Mouse (Mus musculus) frontal cortex, postnatal 10 days (tissue): Measurements from ENCODE around the gene Sympk.
A peak's percentile ranks its signal among the peaks of the same experiment; 100 is the strongest.

Source experiments
- DNase-seq, 2 experiments: peaks; one replicate each; pipeline ENCODE4 v3.0.0; 2022; ENCODE audit warnings: low spot score in 2 of 2, mixed read lengths in 1 of 2

Sympk gene

DNA sequence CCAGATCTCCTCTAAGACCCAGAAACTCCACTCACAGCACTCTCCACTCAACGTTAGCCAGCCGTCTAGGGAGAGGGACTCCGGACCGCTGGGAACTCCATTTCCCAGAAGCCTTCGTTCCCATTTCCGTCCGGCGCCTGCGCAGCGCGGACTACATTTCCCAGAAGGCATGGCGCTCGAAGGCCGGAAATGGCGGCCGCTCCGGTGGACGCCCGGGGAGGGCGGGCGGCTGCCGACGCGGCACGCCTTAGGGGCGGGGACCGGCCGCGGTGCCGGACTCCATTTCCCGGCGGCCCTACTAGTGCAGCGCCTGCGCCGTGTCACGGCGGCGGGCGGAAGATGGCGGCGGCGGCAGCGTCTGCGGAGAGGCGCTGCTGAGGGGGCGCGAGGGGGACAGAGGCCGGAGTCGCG lies at the start of gene Sympk:
Sympk (plus strand) TSS at position 282 of the 411 bp plus-strand sequence.
- peak; percentile 91 to 95 for DNase-seq

- no peak for DNase-seq
Measured at GRCm38 (mm10) chr7:18978381-18978780, 45.8 kb upstream of the Sympk start.

DNA sequence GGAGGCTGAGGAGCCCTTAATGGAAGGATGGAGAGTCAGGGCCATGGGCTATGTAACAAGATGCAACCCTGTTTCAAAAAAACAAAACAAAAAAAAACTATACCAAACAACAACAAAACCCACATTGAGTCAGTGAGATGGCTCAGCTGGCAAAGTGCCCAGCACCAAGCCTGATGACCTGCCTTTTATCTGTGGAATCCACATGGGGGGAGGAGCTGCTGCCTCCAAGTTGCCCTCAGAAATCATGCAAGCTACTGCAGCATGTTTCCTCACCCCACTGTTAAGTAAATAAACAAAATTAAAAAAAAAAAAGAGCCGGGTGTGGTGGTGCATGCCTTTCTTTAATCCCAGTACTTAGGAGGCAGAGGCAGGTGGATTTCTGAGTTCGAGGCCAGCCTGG lies 37.7 kb upstream of the Sympk start:
- DNase-seq: no peak

DNA sequence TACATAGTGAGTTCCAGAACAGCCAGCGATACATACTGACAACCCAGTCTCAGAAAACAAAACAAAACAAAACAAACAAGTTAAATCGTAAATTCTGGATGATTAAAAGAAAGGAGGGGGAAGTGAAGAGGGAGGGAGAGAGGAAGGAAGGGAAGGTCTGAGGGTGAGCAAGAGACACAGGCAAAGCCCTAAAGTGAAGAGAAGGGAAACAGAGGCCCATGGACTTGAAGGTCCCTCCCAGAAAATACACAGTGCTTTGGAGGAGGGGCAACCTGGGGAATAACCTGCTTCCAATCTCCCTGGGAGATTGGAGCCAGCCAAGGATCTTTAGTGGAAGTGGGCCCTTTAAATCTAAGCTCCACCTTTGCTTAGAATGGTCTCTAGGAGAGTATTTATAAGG lies 37.1 kb upstream of the Sympk start, which contains the start of gene Nanos2:
Nanos2 (plus strand) TSS at position 301 of the 400 bp plus-strand sequence.
- DNase-seq: no peak

GRCm38 (mm10) chr7:18987747-18988146 lies 36.4 kb upstream of the Sympk start:
- no peak for DNase-seq

DNA sequence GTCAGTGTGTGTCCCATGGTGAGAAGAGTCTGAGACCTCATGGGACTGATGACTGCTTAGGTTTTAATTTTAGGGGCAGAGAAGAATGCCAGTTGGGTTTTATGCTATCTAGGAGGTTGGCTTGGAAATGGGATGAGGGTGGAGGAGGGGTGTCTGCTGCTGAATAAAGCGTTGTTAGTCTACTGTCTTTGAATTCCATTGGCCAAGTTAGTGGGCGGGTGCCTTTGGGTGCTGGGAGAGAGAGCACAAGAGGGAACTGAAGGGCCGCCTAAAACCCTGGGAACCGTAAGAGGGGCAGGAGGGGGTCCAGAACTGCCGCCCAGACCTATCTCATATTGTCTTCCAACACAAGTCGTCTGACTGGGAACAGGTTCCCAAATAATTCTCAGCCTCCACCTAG lies 35.4 kb upstream of the Sympk start:
- no peak for DNase-seq

DNA sequence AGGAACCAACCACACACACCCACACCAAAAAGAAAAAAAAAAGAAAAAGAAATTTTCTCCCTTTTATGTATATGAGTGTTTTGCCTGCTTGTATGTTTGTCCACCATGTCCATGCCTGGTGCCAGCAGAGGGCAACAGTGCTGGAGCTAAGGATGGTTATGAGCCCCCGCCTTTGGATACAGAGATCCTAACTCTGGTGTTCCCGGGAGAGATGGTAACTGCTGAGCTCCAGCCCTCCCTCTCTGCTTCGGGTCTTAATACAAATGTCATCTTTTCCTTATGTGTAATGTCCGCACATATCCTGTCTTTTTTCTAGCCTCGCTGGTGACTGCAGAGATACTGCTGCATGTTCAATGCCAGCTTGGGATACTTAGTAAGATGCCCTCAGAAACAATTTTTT lies 34.2 kb upstream of the Sympk start:
- DNase-seq: peak in 1 of 2 experiments; percentile 53

DNA sequence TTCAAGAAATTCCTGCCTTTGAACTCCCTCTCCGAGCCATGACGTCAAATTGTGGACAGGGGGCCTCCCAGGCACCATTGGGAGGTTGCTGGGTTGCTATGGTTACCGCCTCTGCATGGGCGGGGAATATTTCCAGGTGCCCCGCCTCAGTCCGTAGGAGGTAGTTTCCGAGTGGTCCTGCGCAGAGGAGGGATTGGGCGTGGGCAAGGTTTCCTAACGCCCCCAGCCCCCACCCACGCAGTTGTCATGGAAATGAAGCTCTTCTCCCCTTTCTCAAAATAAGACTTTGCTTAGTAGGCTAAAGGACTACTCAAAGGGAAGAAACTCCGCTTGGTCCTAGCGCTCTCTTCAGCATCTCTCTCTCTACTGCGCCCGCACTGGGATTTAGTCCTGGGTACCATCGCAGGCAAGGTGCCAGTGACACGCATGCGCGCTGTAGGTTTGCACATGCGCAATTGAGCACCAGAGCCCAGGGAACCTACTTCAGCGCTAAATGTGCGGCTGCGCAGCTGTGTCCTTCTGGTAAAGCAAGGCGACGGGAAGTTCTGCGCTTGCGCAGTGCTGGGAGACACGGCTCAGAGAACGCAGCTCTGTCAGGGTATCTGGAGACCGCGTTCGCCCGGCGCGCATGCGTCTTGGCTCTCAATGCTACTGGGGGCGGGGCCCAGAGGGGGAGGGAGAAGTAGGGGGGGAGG lies 33.4 kb upstream of the Sympk start, which contains the start of gene Mypop:
Mypop (plus strand) TSS at position 645 of the 695 bp plus-strand sequence.
- DNase-seq: peak; percentile 100

- no peak for DNase-seq
Measured at GRCm38 (mm10) chr7:18991660-18992293, 32.4 kb upstream of the Sympk start.

GRCm38 (mm10) chr7:18992294-18992675 lies 31.9 kb upstream of the Sympk start:
- peak in 1 of 2 experiments; percentile 47 for DNase-seq

DNA sequence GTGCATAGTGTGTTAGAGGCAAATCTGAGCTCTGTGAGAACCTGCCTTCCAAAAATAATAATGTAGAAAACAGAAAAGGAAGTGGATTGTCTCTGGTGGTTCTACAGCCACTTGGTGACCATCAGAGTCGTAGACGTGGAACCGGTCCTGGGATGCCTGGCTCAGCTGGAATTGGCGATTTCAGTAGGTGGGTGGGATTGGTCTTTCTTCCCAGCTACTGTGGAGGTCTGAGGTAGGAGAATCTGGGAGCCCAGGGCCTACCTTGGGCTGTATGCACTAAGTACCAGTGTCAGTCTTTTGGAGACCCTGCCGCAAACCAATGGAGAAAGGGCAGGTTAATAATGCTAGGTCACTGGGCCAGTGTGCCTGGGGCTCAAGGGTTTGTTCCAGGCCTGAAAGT lies 31.1 kb upstream of the Sympk start:
- no peak for DNase-seq

GRCm38 (mm10) chr7:18998835-18999234 lies 25.3 kb upstream of the Sympk start:
- no peak for DNase-seq

- no peak for DNase-seq
Measured at GRCm38 (mm10) chr7:19000421-19000820, 23.8 kb upstream of the Sympk start.

DNA sequence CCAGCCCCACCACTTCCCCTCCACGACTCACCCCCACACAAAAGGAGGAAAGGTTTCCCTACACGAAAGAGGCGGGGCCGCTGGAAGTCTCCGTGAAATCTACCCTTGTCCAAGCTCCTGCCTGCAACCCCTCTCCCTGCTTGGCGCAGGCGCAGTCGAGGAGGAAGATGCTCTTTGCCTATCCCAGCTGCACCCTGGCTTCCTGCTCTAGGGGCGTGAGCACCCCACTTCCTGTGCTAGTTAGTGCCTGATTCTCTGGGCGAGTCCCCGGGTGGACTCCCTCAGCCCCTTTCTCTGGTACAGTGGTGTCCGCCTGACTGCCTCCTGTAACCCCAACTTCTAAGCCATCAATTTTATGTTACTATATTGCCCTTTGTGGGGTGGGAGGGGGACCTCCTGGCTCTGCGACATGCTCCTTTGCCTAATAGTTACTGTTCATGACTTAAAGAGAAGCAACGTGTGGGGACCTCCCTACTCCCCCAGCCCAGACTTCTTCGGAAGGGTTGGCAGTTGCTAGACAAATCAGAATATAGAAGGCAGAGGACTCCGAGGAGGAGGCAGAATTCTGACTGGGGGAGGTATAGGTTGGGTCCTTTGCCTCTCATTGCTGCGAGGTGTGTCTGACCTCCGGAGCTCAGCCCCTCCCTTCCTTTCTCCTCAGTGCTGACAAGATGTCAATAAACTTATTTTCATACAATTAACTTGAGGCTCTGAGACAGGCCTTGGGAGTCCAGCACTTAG lies 22.9 kb upstream of the Sympk start:
- DNase-seq: no peak

DNA sequence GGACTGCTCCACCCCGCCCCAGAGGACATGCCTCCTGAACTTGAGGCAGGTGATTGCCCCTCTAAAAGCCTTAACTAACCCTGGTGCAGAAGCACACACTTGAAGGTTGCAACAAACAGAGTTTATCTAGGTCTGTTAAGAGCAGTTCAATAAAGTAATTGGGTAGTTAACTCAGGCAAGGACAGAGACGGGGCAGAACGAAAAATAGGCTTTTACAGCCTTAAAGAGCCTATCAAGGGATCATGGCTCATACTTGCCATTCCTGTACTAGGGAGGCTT lies 22.4 kb upstream of the Sympk start:
- no peak for DNase-seq

GRCm38 (mm10) chr7:19002115-19002514 lies 22.1 kb upstream of the Sympk start:
- no peak for DNase-seq

DNA sequence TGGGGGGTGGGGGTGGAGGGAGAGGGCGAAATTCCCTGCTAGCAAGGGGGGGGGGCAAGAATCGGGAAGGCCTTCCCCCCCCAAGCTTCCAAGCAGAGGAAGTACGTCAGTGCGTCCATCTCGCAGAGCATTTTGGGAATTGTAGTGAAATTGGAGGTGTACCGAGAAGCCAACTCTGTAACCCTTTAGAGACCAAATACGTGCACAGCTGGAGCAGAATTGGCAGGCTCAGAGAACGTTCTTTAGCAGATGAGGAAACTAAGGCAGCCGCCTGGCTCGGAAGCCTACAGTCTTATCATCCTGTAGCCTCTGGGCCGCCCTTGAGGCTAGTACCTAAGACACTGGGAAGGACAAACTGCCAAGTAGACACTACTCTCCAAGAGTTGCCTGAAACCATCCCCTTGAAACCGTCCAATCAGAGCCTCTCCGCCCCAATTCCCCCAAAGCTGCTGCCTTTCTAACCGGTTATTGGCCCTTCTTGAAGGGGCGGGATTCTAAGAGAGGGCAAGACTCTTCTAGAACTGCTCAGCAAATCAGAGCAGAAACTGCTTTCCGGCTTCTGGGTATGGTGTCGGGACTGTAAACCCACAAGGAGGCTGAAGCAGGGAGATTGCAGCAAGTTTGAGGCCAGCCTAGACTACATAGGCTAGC lies 21.2 kb upstream of the Sympk start:
- peak; percentile 59 to 71 for DNase-seq

DNA sequence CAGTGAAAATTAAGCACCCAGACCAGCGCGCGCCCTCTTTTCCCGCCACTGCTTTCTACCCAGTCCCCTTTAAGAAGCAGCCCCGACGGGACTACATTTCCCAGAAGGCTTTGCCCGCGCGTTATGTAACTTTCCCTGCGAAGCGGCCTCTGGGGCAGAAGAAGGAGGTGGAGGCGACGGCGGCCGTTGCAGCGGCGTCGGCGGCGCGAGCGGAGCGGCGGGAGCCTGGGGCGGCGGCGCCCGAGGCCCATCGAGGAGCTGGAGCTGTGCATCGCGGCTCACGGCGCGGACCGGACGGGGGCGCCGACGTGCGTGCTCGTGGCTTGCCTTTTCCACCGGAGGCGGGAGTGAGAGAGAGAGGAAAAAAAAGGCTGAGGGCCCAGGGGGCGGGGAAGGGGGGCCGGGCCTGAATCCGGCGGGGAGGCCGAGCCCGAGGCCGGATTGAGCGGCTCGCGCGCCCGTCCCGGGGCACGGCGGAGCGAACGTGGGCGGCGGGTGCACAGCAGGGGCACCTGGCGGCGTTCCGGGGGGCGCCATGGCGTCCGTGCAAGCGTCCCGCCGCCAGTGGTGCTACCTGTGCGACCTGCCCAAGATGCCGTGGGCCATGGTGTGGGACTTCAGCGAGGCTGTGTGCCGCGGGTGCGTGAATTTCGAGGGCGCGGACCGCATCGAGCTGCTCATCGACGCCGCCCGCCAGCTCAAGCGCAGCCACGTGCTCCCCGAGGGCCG lies 20.1 kb upstream of the Sympk start, which contains the start of gene Irf2bp1:
Irf2bp1 (plus strand) TSS at position 143 of the 729 bp plus-strand sequence.
- DNase-seq: peak; percentile 87 to 93

- peak in 1 of 2 experiments; percentile 54 for DNase-seq
Measured at GRCm38 (mm10) chr7:19004631-19005079, 19.5 kb upstream of the Sympk start.

DNA sequence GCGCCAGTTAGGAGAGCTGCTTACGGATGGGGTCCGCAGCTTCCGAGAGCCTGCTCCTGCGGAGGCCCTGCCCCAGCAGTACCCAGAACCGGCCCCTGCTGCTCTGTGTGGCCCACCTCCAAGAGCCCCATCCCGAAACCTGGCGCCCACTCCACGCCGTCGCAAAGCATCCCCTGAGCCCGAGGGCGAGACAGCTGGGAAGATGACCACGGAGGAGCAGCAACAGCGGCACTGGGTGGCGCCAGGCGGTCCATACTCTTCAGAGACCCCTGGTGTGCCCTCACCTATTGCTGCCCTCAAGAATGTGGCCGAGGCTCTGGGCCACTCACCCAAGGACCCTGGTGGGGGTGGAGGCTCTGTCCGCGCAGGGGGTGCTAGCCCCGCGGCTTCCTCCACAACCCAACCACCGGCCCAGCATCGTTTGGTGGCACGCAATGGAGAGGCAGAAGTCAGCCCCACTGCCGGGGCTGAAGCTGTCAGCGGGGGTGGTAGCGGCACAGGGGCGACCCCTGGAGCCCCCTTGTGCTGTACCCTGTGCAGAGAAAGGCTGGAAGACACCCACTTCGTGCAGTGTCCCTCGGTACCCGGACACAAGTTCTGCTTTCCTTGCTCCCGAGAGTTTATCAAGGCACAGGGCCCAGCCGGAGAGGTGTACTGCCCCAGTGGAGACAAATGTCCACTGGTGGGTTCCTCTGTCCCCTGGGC lies 18.6 kb upstream of the Sympk start:
- DNase-seq: no peak

DNA sequence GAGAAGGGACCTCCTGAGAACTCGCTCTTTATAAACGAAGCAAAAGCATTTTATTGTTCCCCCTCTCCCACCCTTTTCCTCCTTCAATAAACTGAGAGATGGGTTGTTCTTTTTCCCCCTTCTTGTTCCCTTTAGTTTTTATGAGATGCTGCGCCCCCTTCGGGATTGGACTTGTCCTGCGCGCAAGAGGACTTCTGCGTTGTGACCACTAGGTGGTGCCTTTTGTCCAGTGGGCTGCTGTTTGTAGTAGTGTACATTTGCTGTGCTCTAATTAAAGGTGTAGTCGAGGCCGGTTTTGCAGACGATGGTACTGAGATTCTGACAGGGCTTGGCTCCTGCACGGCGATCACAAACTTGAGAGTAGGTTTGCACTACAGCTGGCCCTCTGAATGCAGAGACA lies 17.7 kb upstream of the Sympk start:
- DNase-seq: peak; percentile 72 to 81
